Mouse (Mus musculus) forebrain, postnatal 0 days (tissue): ENCODE measurements around the gene Gm11627. TPM values are rescaled to one million over a fixed set of nuclear protein-coding genes. Genes with fewer than 3 reads are reported as not detected.
"Not testable (repeated sequence)": the region's sequence is repeated elsewhere in the genome, so short reads cannot be mapped to it uniquely, and the experiment has no call there.

Experiments used
- ATAC-seq: fragments of 200-750 bp; cut with Nextera tagmentation; 2 replicates; pipeline ENCODE4 v1.8.0; 2017; ENCODE audit warnings: mild to moderate bottlenecking, moderate library complexity
- DNase-seq: peaks from one replicate; pipeline ENCODE4 v3.0.0-alpha.2; 2015
- H3K27ac ChIP-seq: fragments of 300-500 bp; sonication (generic); 2 replicates; pipeline ENCODE4 v1.5.1; 2014; ENCODE audit warnings: low read depth, mild to moderate bottlenecking, antibody characterized with exemption, low read length, moderate library complexity, mixed read lengths
- H3K27me3 ChIP-seq: fragments of 300-500 bp; sonication (generic); 2 replicates; pipeline ENCODE4 v1.6.1; 2014; ENCODE audit warnings: mild to moderate bottlenecking, low read length, mixed read lengths; ENCODE audit not compliant: insufficient read depth
- H3K36me3 ChIP-seq: fragments of 300-500 bp; sonication (generic); 2 replicates; pipeline ENCODE4 v1.6.1; 2014; ENCODE audit warnings: mild to moderate bottlenecking, moderate library complexity; ENCODE audit not compliant: insufficient read depth
- H3K4me1 ChIP-seq: fragments of 300-500 bp; sonication (generic); 2 replicates; pipeline ENCODE4 v1.6.1; 2014; ENCODE audit warnings: antibody characterized with exemption; ENCODE audit not compliant: insufficient read depth
- H3K4me2 ChIP-seq: fragments of 300-500 bp; sonication (generic); 2 replicates; pipeline ENCODE4 v1.6.1; 2014; ENCODE audit warnings: low read depth, mild to moderate bottlenecking, moderate library complexity
- H3K4me3 ChIP-seq: fragments of 300-500 bp; sonication (generic); 2 replicates; pipeline ENCODE4 v1.5.1; 2014; ENCODE audit warnings: low read depth, low read length, mixed read lengths
- H3K9ac ChIP-seq: fragments of 300-500 bp; sonication (generic); 2 replicates; pipeline ENCODE4 v1.6.1; 2014; ENCODE audit warnings: mild to moderate bottlenecking
- H3K9me3 ChIP-seq: fragments of 300-500 bp; sonication (generic); 2 replicates; pipeline ENCODE4 v1.6.1; 2016; ENCODE audit warnings: low read length
- CTCF ChIP-seq: sonication (generic); IDR thresholded peaks from 2 replicates; pipeline ENCODE4 v1.5.1; 2016; ENCODE audit warnings: antibody characterized with exemption, control low read depth, low read depth
- WGBS: fragments of 180-500 bp; shearing (Covaris S2); extraction: QIAGEN DNeasy Blood & Tissue Kit; methylation state at CpG from one replicate; pipeline ENCODE4 v1.1.7; 2014; 5-methylcytosine and 5-hydroxymethylcytosine counted together
- polyA plus RNA-seq: library from polyadenylated mRNA; unstranded; fragments of >200 nt; fragmentation: Nextera tagmentation; extraction: Ambion mirVana; gene quantifications from 2 replicates; pipeline ENCODE4 v1.2.1, GENCODE M21; 2015
- total RNA-seq: library from RNA; depleted of rRNA; stranded (reverse); fragments of >200 nt; gene quantifications from 2 replicates; pipeline ENCODE4 v1.2.3, GENCODE M21; 2014; rRNA removed

The Gm11627 gene
- total and polyA plus RNA-seq, 2 experiments from 2014 or later = 2.6 to 3.7 TPM

- H3K4me3 ChIP-seq = no peak overlapping the region
- H3K27me3 ChIP-seq = no peaks in the 10 kb centered on the region
- peaks cover 4% of the 10 kb centered on the region; the same call in 1 of the 2 replicates for H3K36me3 ChIP-seq
- WGBS = 92% methylated on average over 5 of the region's 5 CpGs
- TF ChIP-seq CTCF = no peak
- ATAC-seq = no peak
- no peaks in the 10 kb centered on the region for H3K4me1 ChIP-seq
- no peak overlapping the region for H3K9ac ChIP-seq
- no peak overlapping the region for H3K27ac ChIP-seq
- H3K9me3 ChIP-seq = no peaks in the 10 kb centered on the region
- DNase-seq = no peak
- H3K4me2 ChIP-seq = no peak overlapping the region
Observed at GRCm38 (mm10) chr11:102541471-102541870, 37.8 kb downstream of the Gm11627 start.

GRCm38 (mm10) chr11:102540286-102540685 is 39.0 kb downstream of the Gm11627 start:
- H3K27me3 ChIP-seq, ATAC-seq, H3K4me1 ChIP-seq, H3K27ac ChIP-seq, H3K9me3 ChIP-seq, H3K36me3 ChIP-seq, H3K4me2 ChIP-seq, H3K9ac ChIP-seq, DNase-seq, H3K4me3 ChIP-seq: not testable (repeated sequence)

- Histone ChIP-seq H3K27me3 (no peaks in the 10 kb centered on the region), H3K9me3 (no peaks in the 10 kb centered on the region), H3K9ac (no peak overlapping the region), H3K4me1 (no peaks in the 10 kb centered on the region), H3K4me2 (no peak overlapping the region), H3K27ac (no peak overlapping the region), H3K36me3 (peaks cover 7% of the 10 kb centered on the region; the same call in 1 of the 2 replicates), H3K4me3 (no peak overlapping the region)
- DNase-seq (no peak), ATAC-seq (no peak)
- no peak for TF ChIP-seq CTCF
- 89% methylated on average over 1 of the region's 1 CpGs for WGBS
Observed at GRCm38 (mm10) chr11:102539690-102540089, 39.6 kb downstream of the Gm11627 start.

GRCm38 (mm10) chr11:102536210-102536609 is 43.1 kb downstream of the Gm11627 start:
- H3K4me3 ChIP-seq = no peak overlapping the region
- no peak overlapping the region for H3K9ac ChIP-seq
- no peaks in the 10 kb centered on the region for H3K4me1 ChIP-seq
- no peak overlapping the region for H3K4me2 ChIP-seq
- no peak for DNase-seq
- no peaks in the 10 kb centered on the region for H3K9me3 ChIP-seq
- TF ChIP-seq CTCF = no peak
- no peak for ATAC-seq
- WGBS = 29% methylated on average over 3 of the region's 3 CpGs
- H3K27me3 ChIP-seq = no peaks in the 10 kb centered on the region
- H3K36me3 ChIP-seq = peaks cover 7% of the 10 kb centered on the region; the same call in 1 of the 2 replicates
- no peak overlapping the region for H3K27ac ChIP-seq

- no peaks in the 10 kb centered on the region for H3K9me3 ChIP-seq
- TF ChIP-seq CTCF = no peak
- no peak overlapping the region for H3K4me3 ChIP-seq
- H3K36me3 ChIP-seq = peaks cover 5% of the 10 kb centered on the region; the same call in 1 of the 2 replicates
- ATAC-seq (no peak), DNase-seq (no peak)
- no peak overlapping the region for H3K9ac ChIP-seq
- no peak overlapping the region for H3K4me2 ChIP-seq
- H3K4me1 ChIP-seq = no peaks in the 10 kb centered on the region; the same call in 1 of the 2 replicates
- no peaks in the 10 kb centered on the region for H3K27me3 ChIP-seq
- H3K27ac ChIP-seq = no peak overlapping the region
- 91% methylated on average over 2 of the region's 2 CpGs for WGBS
Observed at GRCm38 (mm10) chr11:102534078-102534477, 45.2 kb downstream of the Gm11627 start.

- no peak for TF ChIP-seq CTCF
- DNase-seq = no peak
- H3K4me2 ChIP-seq = no peak overlapping the region
- H3K4me1 ChIP-seq = no peaks in the 10 kb centered on the region; the same call in 1 of the 2 replicates
- no peak overlapping the region for H3K27ac ChIP-seq
- no peak for ATAC-seq
- no peak overlapping the region for H3K9ac ChIP-seq
- no peaks in the 10 kb centered on the region for H3K27me3 ChIP-seq
- WGBS = 48% methylated on average over 5 of the region's 5 CpGs
- no peaks in the 10 kb centered on the region for H3K9me3 ChIP-seq
- no peak overlapping the region for H3K4me3 ChIP-seq
- peaks cover 3% of the 10 kb centered on the region; the same call in 1 of the 2 replicates for H3K36me3 ChIP-seq
Observed at GRCm38 (mm10) chr11:102531425-102531824, 47.8 kb downstream of the Gm11627 start.

Other genes starting within 250 kb of the Gm11627 start
- 0.24 and 1.2 TPM in 2 replicates for gene Slc4a1, start 213.3 kb downstream of the Gm11627 start, total RNA-seq
- gene Slc4a1, start 213.3 kb downstream of the Gm11627 start, polyA plus RNA-seq = 0.50 and 0.68 TPM in 2 replicates
- 306 and 418 TPM in 2 replicates for gene Rundc3a, start 186.1 kb downstream of the Gm11627 start, total RNA-seq
- gene Rundc3a, start 186.1 kb downstream of the Gm11627 start, polyA plus RNA-seq = 118 and 121 TPM in 2 replicates
- 96.3 and 114 TPM in 2 replicates for gene Slc25a39, start 171.5 kb downstream of the Gm11627 start, total RNA-seq
- 120 and 129 TPM in 2 replicates for gene Slc25a39, start 171.5 kb downstream of the Gm11627 start, polyA plus RNA-seq
- 49.5 and 66.2 TPM in 2 replicates for gene Grn, start 149.1 kb downstream of the Gm11627 start, total RNA-seq
- 72.3 and 86.6 TPM in 2 replicates for gene Grn, start 149.1 kb downstream of the Gm11627 start, polyA plus RNA-seq
- gene Fam171a2, start 131.8 kb downstream of the Gm11627 start, total RNA-seq = 351 and 361 TPM in 2 replicates
- 26.2 and 26.9 TPM in 2 replicates for gene Fam171a2, start 131.8 kb downstream of the Gm11627 start, polyA plus RNA-seq
- 2.2 and 3.7 TPM in 2 replicates for gene Itga2b, start 109.3 kb downstream of the Gm11627 start, total RNA-seq
- 8.7 and 12.4 TPM in 2 replicates for gene Itga2b, start 109.3 kb downstream of the Gm11627 start, polyA plus RNA-seq
- 29.5 and 31.1 TPM in 2 replicates for gene Gpatch8, start 23.1 kb downstream of the Gm11627 start, total RNA-seq
- 25.2 and 45.5 TPM in 2 replicates for gene Gpatch8, start 23.1 kb downstream of the Gm11627 start, polyA plus RNA-seq
- 12.0 and 15.2 TPM in 2 replicates for gene Fzd2, start 24.9 kb upstream of the Gm11627 start, total RNA-seq
- gene Fzd2, start 24.9 kb upstream of the Gm11627 start, polyA plus RNA-seq = 4.5 and 4.6 TPM in 2 replicates
- not detected in 2 replicates for gene Meioc, start 84.3 kb upstream of the Gm11627 start, total RNA-seq
- gene Meioc, start 84.3 kb upstream of the Gm11627 start, polyA plus RNA-seq = 0.08 and 0.10 TPM in 2 replicates
- gene Ccdc43, start 118.3 kb upstream of the Gm11627 start, total RNA-seq = 33.6 and 36.9 TPM in 2 replicates
- 32.1 and 36.6 TPM in 2 replicates for gene Ccdc43, start 118.3 kb upstream of the Gm11627 start, polyA plus RNA-seq
- gene Adam11, start 182.0 kb upstream of the Gm11627 start, total RNA-seq = 37.9 and 49.9 TPM in 2 replicates
- 14.1 and 17.6 TPM in 2 replicates for gene Adam11, start 182.0 kb upstream of the Gm11627 start, polyA plus RNA-seq
- 25.3 and 26.5 TPM in 2 replicates for gene Gjc1, start 240.2 kb upstream of the Gm11627 start, total RNA-seq
- gene Gjc1, start 240.2 kb upstream of the Gm11627 start, polyA plus RNA-seq = 22.6 and 24.1 TPM in 2 replicates